Mouse (Mus musculus) spleen, postnatal 10 days (tissue): ENCODE results near the gene Enpp1.

Experiments used
- DNase-seq, 2 experiments: peaks; one replicate each; pipeline ENCODE4 v3.0.0; 2021 to 2022; ENCODE audit warnings: low spot score in 2 of 2

The Enpp1 gene

DNA sequence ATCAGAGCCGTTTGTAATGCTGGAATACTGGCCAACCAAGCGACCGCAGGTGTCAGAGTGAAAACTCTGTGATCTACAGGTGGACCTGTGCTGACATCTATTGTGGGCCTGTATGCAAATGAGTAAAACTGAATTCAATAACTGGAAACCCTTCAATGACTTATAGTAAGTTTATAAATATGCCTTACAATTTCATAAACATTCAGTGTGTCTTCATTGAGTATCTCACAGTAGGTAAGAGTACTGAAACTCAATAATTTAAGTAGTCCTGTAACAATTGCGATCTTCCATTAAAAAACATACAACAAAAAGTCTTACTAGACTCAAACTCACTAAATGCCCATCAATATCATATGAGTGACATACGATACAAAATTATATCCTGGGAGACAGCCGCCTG, 1.6 kb downstream of the Enpp1 start:
- no peak for DNase-seq

- DNase-seq: no peak
Observed at GRCm38 (mm10) chr10:24707745-24708144, 4.2 kb downstream of the Enpp1 start.

GRCm38 (mm10) chr10:24706431-24707140, 5.4 kb downstream of the Enpp1 start:
- no peak for DNase-seq

- DNase-seq: no peak
Observed at GRCm38 (mm10) chr10:24702698-24703097, 9.3 kb downstream of the Enpp1 start.

GRCm38 (mm10) chr10:24698131-24698775, 13.7 kb downstream of the Enpp1 start:
- no peak for DNase-seq

- no peak for DNase-seq
Observed at GRCm38 (mm10) chr10:24696761-24697160, 15.2 kb downstream of the Enpp1 start.

- no peak for DNase-seq
Observed at GRCm38 (mm10) chr10:24695786-24696185, 16.2 kb downstream of the Enpp1 start.

DNA sequence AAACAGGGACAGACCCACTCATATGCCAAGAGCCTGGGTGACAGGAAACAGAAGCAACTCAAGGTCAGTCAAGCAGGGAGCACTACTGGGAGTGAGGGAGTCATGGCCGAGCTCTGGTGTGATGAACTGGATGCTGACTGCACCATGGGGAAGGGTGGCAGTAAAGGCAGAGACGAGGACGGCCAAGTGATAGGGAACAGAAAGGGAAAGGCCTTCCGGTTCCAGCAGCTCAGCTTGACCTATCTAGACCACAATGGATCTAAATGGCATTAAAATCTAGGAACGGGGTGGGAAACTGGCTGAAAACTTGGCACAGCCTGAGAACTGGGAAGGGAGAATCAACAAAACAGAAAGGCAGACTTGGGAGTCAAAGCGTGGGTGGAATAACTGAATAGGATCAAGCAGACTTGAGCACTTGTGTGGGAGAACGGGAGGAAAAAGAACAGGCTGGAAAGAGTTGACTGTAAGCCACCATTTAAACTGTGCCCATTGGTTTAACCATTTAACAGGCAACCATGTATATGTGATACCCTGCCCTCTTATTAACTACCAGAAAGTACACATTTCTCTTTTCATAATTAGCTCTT, 29.3 kb downstream of the Enpp1 start:
- DNase-seq: no peak

DNA sequence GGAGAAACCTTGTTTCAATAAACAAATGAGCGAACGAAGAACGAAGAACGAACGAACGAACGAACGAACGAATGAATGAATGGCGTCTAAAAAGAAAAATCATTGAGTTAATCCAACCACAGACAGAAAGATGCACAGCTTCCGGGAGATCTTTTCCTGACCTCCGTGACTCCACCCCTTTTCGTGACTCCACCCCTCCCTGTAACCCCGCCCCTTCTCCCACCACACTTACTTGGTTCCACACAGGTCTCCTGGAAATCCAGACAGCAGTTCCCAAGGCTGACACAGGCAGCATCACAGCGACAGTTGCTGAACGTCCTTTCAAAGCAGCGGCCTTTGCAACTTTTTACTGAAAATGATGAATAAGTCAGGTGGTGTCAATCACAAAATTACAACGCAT, 34.3 kb downstream of the Enpp1 start:
- DNase-seq: no peak

- no peak for DNase-seq
Observed at GRCm38 (mm10) chr10:24674261-24674660, 37.7 kb downstream of the Enpp1 start.

DNA sequence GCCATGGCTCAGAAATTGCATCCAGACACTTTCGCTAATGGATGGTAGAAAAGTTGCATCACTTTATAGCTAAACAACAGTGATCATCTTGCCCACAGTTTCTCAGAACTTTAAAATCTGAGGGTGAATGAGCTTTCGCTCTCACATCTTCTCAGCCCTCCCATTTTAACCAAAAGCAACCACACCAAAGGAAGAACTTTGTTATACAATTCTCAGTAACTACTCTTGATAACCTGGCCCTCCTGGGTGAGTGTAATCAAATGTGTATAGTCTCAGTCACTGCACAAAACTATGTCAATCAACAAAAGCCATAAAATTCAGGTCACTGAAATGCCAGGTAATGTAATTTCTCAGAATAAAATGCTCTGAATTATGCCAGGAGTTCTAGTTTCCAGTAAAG, 39.0 kb downstream of the Enpp1 start:
- no peak for DNase-seq

DNA sequence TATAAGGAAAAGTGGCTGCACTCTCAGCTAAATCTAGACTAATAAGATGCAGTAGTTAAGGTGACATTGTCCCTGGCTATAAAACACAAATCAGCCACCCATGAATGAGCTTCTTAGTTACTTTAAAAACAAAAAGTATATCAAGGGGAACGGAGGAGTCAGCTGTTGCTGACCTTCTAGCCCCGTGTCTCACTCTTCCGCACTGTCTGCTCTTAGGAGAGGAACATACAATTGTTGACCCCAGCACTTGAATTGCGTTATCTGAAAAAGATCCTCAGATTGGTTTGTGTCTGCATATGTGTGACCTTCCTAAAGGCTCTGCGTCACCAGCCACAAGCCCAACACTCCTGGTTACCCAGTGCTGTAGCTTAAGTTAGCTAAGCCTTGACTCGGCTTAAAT, 41.4 kb downstream of the Enpp1 start:
- DNase-seq: no peak

- no peak for DNase-seq
Observed at GRCm38 (mm10) chr10:24650990-24651569, 60.9 kb downstream of the Enpp1 start.

DNA sequence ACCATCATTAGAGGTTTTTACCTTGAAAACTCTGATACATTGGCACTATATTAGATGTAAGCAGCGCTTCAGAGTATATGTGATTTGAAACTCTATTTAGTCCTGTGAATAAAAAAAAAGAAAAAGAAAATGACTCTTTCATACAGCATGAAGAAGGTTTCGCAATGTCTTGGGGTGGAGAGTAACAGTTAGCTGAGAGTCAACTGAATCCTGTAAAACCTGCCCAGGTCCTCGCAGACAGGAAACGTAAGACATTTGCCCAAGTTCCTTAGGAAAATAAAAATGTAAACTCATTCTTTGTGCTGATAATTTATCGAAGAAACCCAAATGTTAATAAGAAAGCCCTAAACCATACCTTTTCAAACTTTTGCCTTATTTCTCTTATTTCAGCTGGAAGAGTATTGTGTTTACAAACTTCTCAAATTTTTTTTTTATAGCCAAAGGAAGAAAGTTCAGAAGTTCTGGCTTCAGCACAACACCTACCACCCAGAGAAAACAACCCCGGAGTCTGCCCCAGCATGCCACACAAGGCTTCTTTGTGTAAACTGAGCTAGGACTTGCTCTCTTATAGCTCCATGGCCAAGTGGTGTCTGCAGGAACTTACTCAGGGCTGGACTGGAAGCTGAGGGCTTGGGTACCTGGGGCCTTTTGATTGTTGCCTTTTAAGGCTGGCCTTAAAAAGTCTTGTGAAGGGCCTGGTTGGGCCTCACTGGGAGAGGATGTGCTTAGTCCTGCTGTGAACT, 63.8 kb downstream of the Enpp1 start:
- no peak for DNase-seq

DNA sequence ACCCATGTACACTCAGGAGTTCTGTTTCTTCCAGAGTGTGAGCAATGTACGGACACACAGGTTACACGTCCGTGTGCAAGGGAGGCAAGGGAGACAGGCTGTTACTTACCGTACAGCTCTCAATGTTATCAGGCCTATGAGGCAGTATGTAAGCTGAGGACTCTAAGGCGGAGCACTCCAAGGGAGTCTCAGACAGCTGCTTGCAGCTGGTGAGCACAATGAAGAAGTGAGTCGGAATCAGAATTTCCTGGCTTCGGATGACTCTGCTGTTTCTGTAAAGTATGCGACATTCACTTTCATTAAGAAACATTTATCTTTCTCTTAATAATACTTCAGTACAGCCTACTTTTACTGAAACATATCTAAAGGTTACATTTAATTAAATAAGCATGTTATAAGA, 66.8 kb downstream of the Enpp1 start:
- DNase-seq: no peak

GRCm38 (mm10) chr10:24642796-24643580, 69.0 kb downstream of the Enpp1 start:
- no peak for DNase-seq

- no peak for DNase-seq
Observed at GRCm38 (mm10) chr10:24641416-24642140, 70.4 kb downstream of the Enpp1 start.

DNA sequence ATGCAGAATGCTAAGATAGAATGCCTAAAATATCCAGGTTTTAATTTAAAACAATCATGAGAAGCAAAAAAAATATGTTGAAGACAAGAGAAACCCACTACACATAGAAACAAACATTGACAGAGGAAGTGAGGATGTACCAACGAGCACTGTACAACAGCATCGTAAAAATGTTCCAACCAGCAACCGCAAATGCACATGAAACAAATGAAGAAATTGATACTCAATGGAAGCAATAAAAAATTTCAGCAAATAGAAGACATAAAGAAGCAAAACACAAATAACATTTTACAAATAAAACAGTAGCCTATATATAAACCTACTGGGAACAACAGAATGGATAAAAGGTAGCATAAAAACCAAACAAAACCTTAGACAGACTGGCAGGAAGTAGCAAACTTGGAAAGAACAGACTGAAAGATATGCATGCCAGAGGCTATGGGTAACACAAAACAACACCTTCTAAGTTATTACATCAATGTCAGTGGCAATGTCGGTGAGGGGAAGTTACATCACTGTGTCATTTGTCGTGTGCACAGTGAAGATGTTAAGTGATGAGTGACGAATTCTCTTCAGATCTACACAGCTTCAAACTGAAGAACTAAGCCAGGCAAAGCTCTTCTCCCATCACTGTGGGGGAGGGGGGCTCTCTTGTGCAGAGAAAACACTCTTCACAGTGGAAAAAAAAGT, 71.6 kb downstream of the Enpp1 start:
- no peak for DNase-seq

GRCm38 (mm10) chr10:24639596-24639995, 72.4 kb downstream of the Enpp1 start:
- DNase-seq: no peak
